Mouse (Mus musculus) kidney, adult 8-10 months (tissue): ENCODE data around the gene Snf8.

ENCODE experiments used
- DNase-seq, 2 experiments: peaks; one replicate each; pipeline ENCODE4 v3.0.0; 2022

The Snf8 gene

GRCm38 (mm10) chr11:96074351-96075176 is 39.9 kb downstream of the Snf8 start:
- DNase-seq, result peak in 1 of 2 experiments; percentile 29

GRCm38 (mm10) chr11:96075177-96075508 is 40.5 kb downstream of the Snf8 start:
- DNase-seq, result no peak

- peak; percentile 99 to 100 for DNase-seq
Observed at GRCm38 (mm10) chr11:96075509-96076220, 41.0 kb downstream of the Snf8 start, which contains the start of gene Atp5g1. Gene Atp5g1 (minus strand): TSS chr11:96075670.

GRCm38 (mm10) chr11:96076221-96077105 is 41.8 kb downstream of the Snf8 start:
- no peak for DNase-seq

- no peak for DNase-seq
Observed at GRCm38 (mm10) chr11:96080736-96081135, 46.1 kb downstream of the Snf8 start.

- DNase-seq, result no peak
Observed at GRCm38 (mm10) chr11:96082682-96083081, 48.0 kb downstream of the Snf8 start.

- no peak for DNase-seq
Observed at GRCm38 (mm10) chr11:96087981-96088380, 53.3 kb downstream of the Snf8 start.

GRCm38 (mm10) chr11:96091073-96091472 is 56.4 kb downstream of the Snf8 start:
- DNase-seq, result peak in 1 of 2 experiments; percentile 29

GRCm38 (mm10) chr11:96092674-96093291 is 58.1 kb downstream of the Snf8 start:
- DNase-seq, result no peak

GRCm38 (mm10) chr11:96093361-96093760 is 58.7 kb downstream of the Snf8 start:
- peak in 1 of 2 experiments; percentile 54 for DNase-seq
